Mouse (Mus musculus): ENCODE results near the gene Crtc1. TPM values are rescaled to one million over a fixed set of nuclear protein-coding genes. Genes with fewer than 3 reads are reported as not detected.

Crtc1 gene
- total and polyA plus RNA-seq, 2 experiments from 2014 or later: 39.3 to 54.0 TPM

GRCm38 (mm10) chr8:70396184-70396583 is 43.2 kb downstream of the Crtc1 start:
- peak overlapping the region; percentile 22 for H3K27ac ChIP-seq
- H3K36me3 ChIP-seq (ENCODE audit: insufficient read depth, low read length): peaks cover 9% of the 10 kb centered on the region
- H3K4me3 ChIP-seq (ENCODE audit: low read length): no peak overlapping the region
- H3K4me1 ChIP-seq (ENCODE audit: insufficient read depth, low read length): no peaks in the 10 kb centered on the region
- TF ChIP-seq CTCF (IDR thresholded peaks at IDR 0.05; ENCODE audit: low read depth): no peak
- no peak overlapping the region for H3K9ac ChIP-seq (replicated peaks; ENCODE audit: low read length)
- ATAC-seq: no peak
- 72% methylated on average over 5 of the region's 5 CpGs for WGBS
- H3K4me2 ChIP-seq (ENCODE audit: low read depth, low read length): no peak overlapping the region
- DNase-seq (ENCODE audit: low spot score): no peak
- H3K27me3 ChIP-seq (ENCODE audit: insufficient read depth, low read length): no peaks in the 10 kb centered on the region
- H3K9me3 ChIP-seq (ENCODE audit: low read length): no peaks in the 10 kb centered on the region

- Histone ChIP-seq H3K27ac (peak overlapping the region; percentile 22), H3K4me3 (ENCODE audit: low read length) (no peak overlapping the region), H3K4me2 (ENCODE audit: low read depth, low read length) (no peak overlapping the region), H3K9me3 (ENCODE audit: low read length) (no peaks in the 10 kb centered on the region), H3K9ac (replicated peaks; ENCODE audit: low read length) (no peak overlapping the region), H3K27me3 (ENCODE audit: insufficient read depth, low read length) (no peaks in the 10 kb centered on the region), H3K36me3 (ENCODE audit: insufficient read depth, low read length) (peaks cover 14% of the 10 kb centered on the region), H3K4me1 (ENCODE audit: insufficient read depth, low read length) (no peaks in the 10 kb centered on the region)
- ATAC-seq: peak; percentile 66
- WGBS: 55% methylated on average over 5 of the region's 5 CpGs
- peak; percentile 74 for DNase-seq (ENCODE audit: low spot score)
- no peak for TF ChIP-seq CTCF (IDR thresholded peaks at IDR 0.05; ENCODE audit: low read depth)
Observed at GRCm38 (mm10) chr8:70395649-70396048, 43.7 kb downstream of the Crtc1 start.

GRCm38 (mm10) chr8:70394269-70394998 is 44.9 kb downstream of the Crtc1 start:
- no peak for TF ChIP-seq CTCF (IDR thresholded peaks at IDR 0.05; ENCODE audit: low read depth)
- Histone ChIP-seq H3K36me3 (ENCODE audit: insufficient read depth, low read length) (peaks cover 22% of the 10 kb centered on the region), H3K9me3 (ENCODE audit: low read length) (no peaks in the 10 kb centered on the region), H3K27me3 (ENCODE audit: insufficient read depth, low read length) (no peaks in the 10 kb centered on the region), H3K9ac (replicated peaks; ENCODE audit: low read length) (no peak overlapping the region), H3K4me2 (ENCODE audit: low read depth, low read length) (no peak overlapping the region), H3K4me3 (ENCODE audit: low read length) (no peak overlapping the region), H3K4me1 (ENCODE audit: insufficient read depth, low read length) (no peaks in the 10 kb centered on the region), H3K27ac (no peak overlapping the region)
- ATAC-seq (no peak), DNase-seq (ENCODE audit: low spot score) (no peak)
- 84% methylated on average over 8 of the region's 8 CpGs for WGBS

DNA sequence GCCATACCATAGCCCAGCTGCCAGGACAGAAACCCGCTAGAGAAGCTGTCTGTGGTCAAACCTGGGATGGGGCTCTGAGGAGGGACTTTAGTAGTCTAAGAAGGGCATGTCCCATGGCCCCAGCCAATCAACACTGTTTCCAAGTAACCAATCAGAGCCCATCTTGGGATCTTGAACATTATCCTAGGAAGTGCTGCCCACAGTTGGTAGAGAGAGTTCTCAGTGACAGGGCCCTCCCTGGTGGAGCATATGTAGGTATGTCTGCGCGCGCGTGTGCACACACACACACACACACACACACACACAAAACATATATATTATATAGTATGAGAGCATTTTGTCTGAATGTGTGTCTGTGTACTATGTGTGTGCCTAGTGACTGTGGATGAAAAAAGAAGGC is 46.3 kb downstream of the Crtc1 start:
- H3K36me3 ChIP-seq (ENCODE audit: insufficient read depth, low read length): peaks cover 30% of the 10 kb centered on the region
- no peaks in the 10 kb centered on the region for H3K9me3 ChIP-seq (ENCODE audit: low read length)
- no peaks in the 10 kb centered on the region for H3K27me3 ChIP-seq (ENCODE audit: insufficient read depth, low read length)
- WGBS: 85% methylated on average over 5 of the region's 5 CpGs
- DNase-seq (ENCODE audit: low spot score) (no peak), ATAC-seq (no peak)
- no peak for TF ChIP-seq CTCF (IDR thresholded peaks at IDR 0.05; ENCODE audit: low read depth)
- no peaks in the 10 kb centered on the region for H3K4me1 ChIP-seq (ENCODE audit: insufficient read depth, low read length)
- no peak overlapping the region for H3K27ac ChIP-seq
- H3K4me3 ChIP-seq (ENCODE audit: low read length): no peak overlapping the region
- no peak overlapping the region for H3K9ac ChIP-seq (replicated peaks; ENCODE audit: low read length)
- H3K4me2 ChIP-seq (ENCODE audit: low read depth, low read length): no peak overlapping the region

DNA sequence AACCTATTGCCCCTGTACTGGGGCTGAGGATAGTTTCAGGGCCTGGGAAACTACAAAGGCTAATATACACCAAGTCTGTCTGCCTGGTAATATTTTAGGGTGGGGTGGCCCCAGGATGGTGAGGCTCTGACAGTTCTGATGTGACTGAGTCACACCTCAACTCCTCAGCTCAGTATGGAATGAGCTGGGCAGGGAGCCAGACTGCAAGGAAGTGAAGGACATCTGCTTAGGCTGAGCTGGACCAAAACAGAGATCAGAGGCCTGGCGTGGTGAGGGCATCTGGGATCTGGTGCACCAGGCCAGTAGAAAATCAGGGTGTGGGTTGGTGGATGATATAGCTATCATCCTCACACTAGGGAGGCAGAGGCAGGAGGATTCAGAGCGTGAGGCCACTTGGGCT is 49.7 kb downstream of the Crtc1 start:
- DNase-seq (ENCODE audit: low spot score) (no peak), ATAC-seq (no peak)
- H3K4me3 ChIP-seq (ENCODE audit: low read length): no peak overlapping the region
- H3K9me3 ChIP-seq (ENCODE audit: low read length): no peaks in the 10 kb centered on the region
- no peak overlapping the region for H3K27ac ChIP-seq
- no peak overlapping the region for H3K4me2 ChIP-seq (ENCODE audit: low read depth, low read length)
- H3K27me3 ChIP-seq (ENCODE audit: insufficient read depth, low read length): no peaks in the 10 kb centered on the region
- no peak for TF ChIP-seq CTCF (IDR thresholded peaks at IDR 0.05; ENCODE audit: low read depth)
- peaks cover 48% of the 10 kb centered on the region for H3K36me3 ChIP-seq (ENCODE audit: insufficient read depth, low read length)
- H3K4me1 ChIP-seq (ENCODE audit: insufficient read depth, low read length): no peaks in the 10 kb centered on the region
- WGBS: 80% methylated on average over 2 of the region's 2 CpGs
- no peak overlapping the region for H3K9ac ChIP-seq (replicated peaks; ENCODE audit: low read length)

DNA sequence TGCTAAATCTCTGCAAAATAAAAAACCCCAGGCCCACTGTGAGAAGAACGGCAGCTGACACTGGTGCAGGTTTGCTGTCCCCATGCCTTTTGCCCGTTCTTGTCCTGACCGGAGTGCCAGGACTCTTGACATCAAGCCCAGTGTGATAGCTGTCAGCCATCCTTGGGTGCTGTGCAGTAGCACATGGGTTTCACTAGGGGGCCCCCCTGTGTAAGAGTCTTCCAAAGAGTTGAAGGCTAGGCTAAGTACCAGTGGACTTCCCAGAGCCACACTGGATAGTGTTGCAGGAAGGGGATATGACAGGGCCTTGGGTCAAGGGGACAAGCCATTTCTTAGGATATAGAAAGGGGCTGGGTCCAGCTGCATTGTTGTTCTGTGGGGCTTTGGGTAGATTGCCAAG is 56.1 kb downstream of the Crtc1 start:
- Histone ChIP-seq H3K9ac (replicated peaks; ENCODE audit: low read length) (no peak overlapping the region), H3K4me3 (ENCODE audit: low read length) (no peak overlapping the region), H3K4me2 (ENCODE audit: low read depth, low read length) (no peak overlapping the region), H3K27ac (no peak overlapping the region), H3K36me3 (ENCODE audit: insufficient read depth, low read length) (peaks cover 26% of the 10 kb centered on the region), H3K9me3 (ENCODE audit: low read length) (no peaks in the 10 kb centered on the region), H3K27me3 (ENCODE audit: insufficient read depth, low read length) (peaks cover 9% of the 10 kb centered on the region), H3K4me1 (ENCODE audit: insufficient read depth, low read length) (no peaks in the 10 kb centered on the region)
- DNase-seq (ENCODE audit: low spot score): peak; percentile 81
- WGBS: 40% methylated on average over 3 of the region's 3 CpGs
- ATAC-seq: peak; percentile 68
- peak; percentile 86 for TF ChIP-seq CTCF (IDR thresholded peaks at IDR 0.05; ENCODE audit: low read depth)

DNA sequence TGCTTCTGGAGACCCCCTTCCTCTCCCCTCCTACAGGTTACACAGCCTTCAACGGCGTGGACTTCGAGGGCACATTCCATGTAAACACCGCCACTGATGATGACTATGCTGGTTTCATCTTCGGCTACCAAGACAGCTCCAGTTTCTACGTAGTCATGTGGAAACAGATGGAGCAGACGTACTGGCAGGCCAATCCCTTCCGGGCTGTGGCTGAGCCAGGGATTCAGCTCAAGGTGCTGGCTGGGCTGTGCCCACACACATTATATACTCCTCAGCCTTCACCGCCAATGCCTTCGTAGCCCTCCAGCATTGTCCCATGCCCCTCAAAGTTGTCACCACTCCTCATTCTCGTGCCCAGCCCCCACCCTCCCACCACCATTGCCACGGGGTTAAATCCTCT is 59.3 kb downstream of the Crtc1 start:
- Histone ChIP-seq H3K27ac (no peak overlapping the region), H3K9me3 (ENCODE audit: low read length) (no peaks in the 10 kb centered on the region), H3K36me3 (ENCODE audit: insufficient read depth, low read length) (peaks cover 6% of the 10 kb centered on the region; the same call in 1 of the 2 replicates), H3K4me3 (ENCODE audit: low read length) (no peak overlapping the region), H3K27me3 (ENCODE audit: insufficient read depth, low read length) (peaks cover 34% of the 10 kb centered on the region), H3K9ac (replicated peaks; ENCODE audit: low read length) (no peak overlapping the region), H3K4me1 (ENCODE audit: insufficient read depth, low read length) (no peaks in the 10 kb centered on the region), H3K4me2 (ENCODE audit: low read depth, low read length) (no peak overlapping the region)
- no peak for TF ChIP-seq CTCF (IDR thresholded peaks at IDR 0.05; ENCODE audit: low read depth)
- ATAC-seq (no peak), DNase-seq (ENCODE audit: low spot score) (no peak)
- 85% methylated on average over 12 of the region's 12 CpGs for WGBS
